Mouse (Mus musculus): ENCODE results near the gene Schip1. TPM values are rescaled to one million over a fixed set of nuclear protein-coding genes. Genes with fewer than 3 reads are reported as not detected.

The Schip1 gene
- polyA plus RNA-seq, 1 experiment from 2014 or later = 65.8 TPM

DNA sequence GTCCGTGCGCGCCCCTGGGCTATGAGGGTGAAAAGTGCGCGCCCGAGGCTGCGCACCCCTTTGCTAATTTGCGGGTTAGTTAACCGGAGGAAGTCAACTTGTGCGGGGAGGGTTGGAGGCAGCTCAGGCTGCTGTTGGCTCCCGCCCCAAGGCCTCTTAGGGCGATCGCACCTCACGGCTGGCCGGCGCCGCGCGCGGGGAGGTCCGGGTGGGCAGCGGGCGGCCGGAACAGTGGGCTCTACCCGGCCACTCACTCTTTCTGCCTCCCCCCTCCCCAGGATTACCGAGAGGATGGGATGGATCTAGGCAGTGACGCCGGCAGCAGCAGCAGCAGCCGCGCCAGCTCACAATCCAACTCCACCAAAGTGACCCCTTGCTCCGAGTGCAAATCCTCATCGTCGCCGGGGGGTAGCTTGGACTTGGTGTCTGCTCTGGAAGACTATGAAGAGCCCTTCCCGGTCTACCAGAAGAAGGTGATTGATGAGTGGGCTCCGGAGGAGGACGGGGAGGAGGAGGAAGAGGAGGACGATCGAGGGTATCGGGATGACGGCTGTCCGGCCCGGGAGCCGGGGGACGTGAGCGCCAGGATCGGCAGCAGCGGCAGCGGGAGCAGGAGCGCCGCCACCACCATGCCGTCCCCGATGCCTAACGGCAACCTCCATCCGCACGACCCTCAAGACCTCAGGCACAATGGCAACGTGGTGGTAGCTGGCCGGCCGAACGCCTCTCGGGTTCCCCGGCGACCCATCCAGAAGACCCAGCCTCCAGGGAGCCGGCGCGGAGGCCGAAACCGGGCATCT, 429.9 kb downstream of the Schip1 start:
- WGBS = under 1% methylated on average over 64 of the region's 68 CpGs
- ATAC-seq (replicated peaks; ENCODE audit: insufficient number of reproducible peaks, insufficient read depth, low FRiP score, low read depth) = peak; percentile 18
- Histone ChIP-seq H3K27me3 (no peaks in the 10 kb centered on the region), H3K9ac (peak overlapping the region; percentile 89), H3K4me1 (replicated peaks) (peaks cover 34% of the 10 kb centered on the region), H3K4me3 (peak overlapping the region; percentile 87), H3K36me3 (no peaks in the 10 kb centered on the region), H3K4me2 (peak overlapping the region; percentile 87), H3K27ac (peak overlapping the region; percentile 98), H3K9me3 (replicated peaks) (no peaks in the 10 kb centered on the region)

DNA sequence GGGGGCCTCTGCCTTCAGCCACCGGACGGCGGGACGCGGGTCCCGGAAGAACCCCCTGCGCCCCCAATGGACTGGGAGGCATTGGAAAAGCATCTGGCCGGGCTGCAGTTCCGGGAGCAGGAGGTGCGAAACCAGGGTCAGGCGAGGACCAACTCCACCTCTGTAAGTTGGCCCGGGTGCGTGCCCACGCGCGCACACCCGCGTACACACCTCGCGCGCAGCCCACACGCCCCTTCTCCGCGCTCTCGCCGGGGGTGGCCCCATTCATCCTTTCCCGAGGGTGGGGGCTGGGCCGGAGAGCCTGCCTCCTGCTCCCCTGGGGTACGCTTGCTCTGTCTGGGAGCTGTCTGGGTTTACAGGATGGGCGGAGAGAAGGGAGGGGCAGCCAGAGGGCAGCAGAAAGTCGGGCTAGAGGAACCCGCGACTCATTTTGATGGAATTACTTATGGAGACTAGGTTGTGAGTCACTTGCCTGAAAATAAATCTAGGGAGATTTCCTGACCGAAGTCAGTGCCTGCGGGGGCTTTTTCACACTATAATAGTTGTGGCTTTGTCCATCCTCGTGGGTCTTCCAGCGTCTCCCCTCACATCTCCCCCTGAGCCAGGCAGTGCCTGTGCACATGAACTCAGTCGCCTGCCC, 430.6 kb downstream of the Schip1 start:
- H3K9me3 ChIP-seq (replicated peaks) = no peaks in the 10 kb centered on the region
- peak overlapping the region; percentile 87 for H3K4me3 ChIP-seq
- H3K4me2 ChIP-seq = peak overlapping the region; percentile 87
- H3K27me3 ChIP-seq = no peaks in the 10 kb centered on the region
- H3K9ac ChIP-seq = peak overlapping the region; percentile 89
- peak; percentile 15 for ATAC-seq (replicated peaks; ENCODE audit: insufficient number of reproducible peaks, insufficient read depth, low FRiP score, low read depth)
- H3K4me1 ChIP-seq (replicated peaks) = peaks cover 37% of the 10 kb centered on the region
- peak overlapping the region; percentile 98 for H3K27ac ChIP-seq
- H3K36me3 ChIP-seq = no peaks in the 10 kb centered on the region
- under 1% methylated on average over 38 of the region's 38 CpGs for WGBS

DNA sequence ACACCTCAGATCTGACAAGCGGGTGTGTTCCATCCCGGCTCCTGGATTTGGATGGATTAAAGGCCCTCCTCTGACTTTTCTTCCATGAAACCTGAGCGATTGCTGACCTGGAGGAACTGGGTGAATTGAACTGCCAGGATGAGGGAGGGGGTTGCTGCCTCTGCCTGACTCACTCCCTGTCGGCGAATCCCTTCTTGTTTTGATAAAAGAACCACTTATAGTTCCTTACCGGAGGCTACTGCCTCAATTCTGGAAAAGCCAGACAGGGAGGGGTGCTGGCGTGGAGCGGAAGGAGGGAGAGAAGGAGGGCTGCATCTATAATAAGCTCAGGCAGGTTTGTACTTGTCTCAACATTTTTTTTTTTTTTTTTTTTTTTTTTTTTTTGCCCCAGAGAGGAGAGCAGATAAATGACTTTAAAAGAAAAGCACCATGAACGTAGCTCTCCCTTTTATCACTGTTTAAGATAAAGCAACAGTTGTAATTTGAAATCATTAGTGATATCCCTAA, 431.2 kb downstream of the Schip1 start:
- Histone ChIP-seq H3K9ac (peak overlapping the region; percentile 89), H3K4me1 (replicated peaks) (peaks cover 41% of the 10 kb centered on the region), H3K4me3 (peak overlapping the region; percentile 87), H3K4me2 (peak overlapping the region; percentile 87), H3K27ac (peak overlapping the region; percentile 98), H3K9me3 (replicated peaks) (no peaks in the 10 kb centered on the region), H3K36me3 (no peaks in the 10 kb centered on the region), H3K27me3 (no peaks in the 10 kb centered on the region)
- ATAC-seq (replicated peaks; ENCODE audit: insufficient number of reproducible peaks, insufficient read depth, low FRiP score, low read depth) = no peak
- WGBS = under 1% methylated on average over 9 of the region's 9 CpGs

DNA sequence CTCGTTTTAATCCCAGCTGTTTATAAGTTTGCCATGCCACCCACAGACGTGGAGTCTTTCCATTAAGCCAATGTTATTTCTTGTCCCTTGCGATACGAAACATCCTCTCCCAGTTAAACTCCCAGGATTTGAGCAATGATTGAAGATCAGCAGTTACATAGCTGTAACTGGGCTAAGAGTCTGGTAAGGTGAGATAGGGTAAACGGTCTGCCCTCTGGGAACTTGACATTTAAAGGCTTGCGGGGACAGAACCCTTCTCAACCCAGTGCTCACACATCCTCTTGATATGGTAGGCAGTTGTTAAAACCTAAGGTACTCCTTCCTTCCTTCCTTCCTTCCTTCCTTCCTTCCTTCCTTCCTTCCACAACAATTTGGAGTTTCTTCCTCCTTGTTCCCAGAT, 431.9 kb downstream of the Schip1 start:
- Histone ChIP-seq H3K27me3 (no peaks in the 10 kb centered on the region), H3K4me1 (replicated peaks) (peaks cover 47% of the 10 kb centered on the region), H3K9me3 (replicated peaks) (no peaks in the 10 kb centered on the region), H3K36me3 (no peaks in the 10 kb centered on the region), H3K9ac (peak overlapping the region; percentile 25), H3K27ac (peak overlapping the region; percentile 98; the same call in 1 of the 2 replicates), H3K4me3 (peak overlapping the region; percentile 87), H3K4me2 (peak overlapping the region; percentile 87)
- no peak for ATAC-seq (replicated peaks; ENCODE audit: insufficient number of reproducible peaks, insufficient read depth, low FRiP score, low read depth)
- 42% methylated on average over 6 of the region's 6 CpGs for WGBS

DNA sequence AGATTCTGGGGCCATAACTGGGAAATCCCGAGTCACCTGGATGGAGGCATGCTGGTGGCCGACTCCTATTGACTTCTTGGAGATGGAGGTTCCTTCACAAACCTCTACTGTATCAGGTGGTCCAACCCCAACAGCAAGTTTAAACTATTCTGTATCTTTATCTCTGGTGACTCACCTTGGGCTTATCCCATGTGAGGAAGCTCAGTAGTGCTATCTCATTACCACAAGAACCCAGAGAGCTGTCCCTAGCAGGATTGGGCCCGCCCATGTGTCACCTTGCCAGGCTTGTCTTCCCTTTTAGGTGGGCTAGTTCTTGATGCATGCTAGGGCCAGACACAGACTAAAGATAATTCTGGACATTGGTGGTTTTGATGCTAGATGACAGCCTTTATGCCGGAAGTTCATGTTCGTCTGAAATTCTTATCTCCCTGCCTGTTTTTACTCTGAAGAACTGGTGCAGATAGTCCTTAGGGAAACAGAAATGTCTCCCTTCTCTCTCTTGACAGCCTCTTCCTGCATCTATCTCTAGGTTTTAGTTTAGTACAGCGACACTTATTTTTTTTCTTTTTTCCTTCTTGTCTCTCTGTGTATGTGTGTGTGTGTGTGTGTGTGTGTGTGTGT, 435.0 kb downstream of the Schip1 start:
- Histone ChIP-seq H3K36me3 (no peaks in the 10 kb centered on the region), H3K9me3 (replicated peaks) (no peaks in the 10 kb centered on the region), H3K9ac (no peak overlapping the region), H3K4me3 (no peak overlapping the region), H3K4me2 (no peak overlapping the region), H3K4me1 (replicated peaks) (peaks cover 32% of the 10 kb centered on the region), H3K27me3 (no peaks in the 10 kb centered on the region), H3K27ac (no peak overlapping the region)
- no peak for ATAC-seq (replicated peaks; ENCODE audit: insufficient number of reproducible peaks, insufficient read depth, low FRiP score, low read depth)
- 52% methylated on average over 6 of the region's 6 CpGs for WGBS

DNA sequence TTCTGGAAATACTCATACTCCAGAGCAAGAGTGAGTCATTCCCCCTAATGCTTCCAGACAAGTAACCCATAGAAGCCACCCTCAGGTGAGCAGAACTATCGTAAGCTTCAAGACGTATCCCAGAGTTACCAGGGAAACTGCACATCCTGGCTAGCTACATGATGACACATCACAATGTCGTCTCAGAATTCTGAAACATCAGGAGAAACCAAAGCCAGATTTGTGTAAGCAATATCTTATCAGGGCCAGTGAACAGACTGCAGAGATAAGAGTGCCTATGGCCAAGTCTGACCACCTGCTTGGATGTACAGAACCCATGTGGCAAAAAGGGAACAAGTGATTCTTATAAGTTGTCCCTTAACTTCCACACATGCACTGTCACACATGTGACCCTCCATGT, 440.2 kb downstream of the Schip1 start:
- Histone ChIP-seq H3K4me2 (no peak overlapping the region), H3K4me1 (replicated peaks) (peaks cover 40% of the 10 kb centered on the region)
- WGBS = 64% methylated on average over 3 of the region's 3 CpGs

DNA sequence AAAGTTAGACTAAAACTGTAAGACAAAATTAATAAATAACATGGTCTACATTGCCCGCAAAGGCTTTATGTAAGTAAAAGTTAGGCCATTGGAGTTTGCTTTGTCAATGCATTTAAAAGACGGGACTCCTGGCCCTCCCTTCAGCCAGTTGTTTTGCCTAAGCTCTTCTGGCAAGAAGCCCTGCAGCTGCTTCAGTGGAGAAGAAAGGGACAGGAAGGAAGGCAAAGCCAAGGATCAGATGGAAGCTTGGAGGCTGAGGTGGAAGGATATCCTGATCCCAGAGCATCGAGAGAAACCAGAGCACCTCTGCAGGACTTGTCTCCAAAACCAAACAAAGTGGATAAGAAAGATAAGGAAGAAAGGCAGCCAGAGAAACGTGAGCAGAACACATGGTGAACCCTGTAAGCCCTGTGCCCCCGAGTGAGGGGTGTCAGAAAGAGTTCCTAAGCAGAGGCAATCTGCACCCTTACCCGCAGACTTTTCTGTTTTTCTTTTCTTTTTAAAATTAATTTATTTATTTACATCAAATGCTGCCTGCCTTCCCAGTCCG, 442.2 kb downstream of the Schip1 start:
- ATAC-seq (replicated peaks; ENCODE audit: insufficient number of reproducible peaks, insufficient read depth, low FRiP score, low read depth) = no peak; the same call in 1 of the 2 replicates
- no peak overlapping the region for H3K4me3 ChIP-seq
- H3K27me3 ChIP-seq = no peaks in the 10 kb centered on the region
- peaks cover 37% of the 10 kb centered on the region for H3K4me1 ChIP-seq (replicated peaks)
- no peak overlapping the region; the same call in 1 of the 2 replicates for H3K4me2 ChIP-seq
- H3K9me3 ChIP-seq (replicated peaks) = no peaks in the 10 kb centered on the region
- H3K27ac ChIP-seq = peak overlapping the region; percentile 51
- no peak overlapping the region for H3K9ac ChIP-seq
- no peaks in the 10 kb centered on the region for H3K36me3 ChIP-seq
- WGBS = 33% methylated on average over 7 of the region's 7 CpGs

More for the DNA sequence above, 440.2 kb downstream of the Schip1 start:
- no peaks in the 10 kb centered on the region for H3K36me3 ChIP-seq
- H3K27ac ChIP-seq = no peak overlapping the region
- no peak for ATAC-seq (replicated peaks; ENCODE audit: insufficient number of reproducible peaks, insufficient read depth, low FRiP score, low read depth)
- no peak overlapping the region for H3K9ac ChIP-seq
- H3K27me3 ChIP-seq = no peaks in the 10 kb centered on the region
- no peaks in the 10 kb centered on the region for H3K9me3 ChIP-seq (replicated peaks)
- no peak overlapping the region for H3K4me3 ChIP-seq

DNA sequence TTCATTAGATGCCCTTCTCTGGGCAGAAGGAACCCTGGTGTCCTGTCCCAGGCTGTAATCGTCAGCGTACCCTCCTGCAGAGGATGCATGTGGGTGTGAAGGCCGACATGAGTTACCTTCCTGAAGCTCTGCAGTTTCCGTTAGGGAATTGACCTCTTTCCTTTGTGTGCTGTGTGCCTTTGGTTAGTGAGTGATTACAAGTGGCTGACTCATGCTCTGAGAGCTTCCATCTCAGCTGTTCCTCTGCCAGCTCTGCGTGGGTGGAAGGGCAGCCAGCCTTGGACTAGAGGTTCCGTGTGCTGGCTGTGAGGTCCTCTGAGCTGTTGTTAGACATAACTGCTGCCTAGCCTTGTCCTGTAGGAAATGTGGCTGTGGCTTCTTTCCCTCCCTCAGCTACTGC, 444.0 kb downstream of the Schip1 start:
- H3K36me3 ChIP-seq = no peaks in the 10 kb centered on the region
- H3K27ac ChIP-seq = peak overlapping the region; percentile 75
- H3K4me3 ChIP-seq = no peak overlapping the region
- no peaks in the 10 kb centered on the region for H3K9me3 ChIP-seq (replicated peaks)
- WGBS = 9% methylated on average over 6 of the region's 6 CpGs
- peak overlapping the region; percentile 16; the same call in 1 of the 2 replicates for H3K4me2 ChIP-seq
- no peaks in the 10 kb centered on the region for H3K27me3 ChIP-seq
- 0 out of 2 replicates have a peak overlapping the region, but pooled peaks have one; percentile 15 for H3K9ac ChIP-seq
- peak; percentile 71 for ATAC-seq (replicated peaks; ENCODE audit: insufficient number of reproducible peaks, insufficient read depth, low FRiP score, low read depth)
- peaks cover 41% of the 10 kb centered on the region for H3K4me1 ChIP-seq (replicated peaks)

DNA sequence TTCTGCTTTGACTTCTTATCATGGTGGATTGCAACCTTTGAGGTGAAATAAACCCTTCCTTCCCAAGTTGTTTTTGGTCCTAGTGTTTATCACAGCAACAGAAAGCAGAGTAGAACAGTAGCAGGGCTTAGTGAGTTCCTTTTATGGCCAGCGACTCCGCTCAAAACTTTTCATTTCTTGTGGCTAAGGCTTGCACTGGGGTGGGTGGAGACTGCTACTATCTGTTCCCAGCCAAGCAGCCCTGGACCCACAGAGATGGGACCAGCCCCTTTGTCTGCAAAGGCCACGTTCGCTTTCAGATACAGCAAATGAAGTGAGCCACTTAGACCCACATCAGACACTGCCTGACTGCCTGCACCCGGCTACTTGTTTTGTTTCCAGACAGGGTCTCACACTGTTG, 446.3 kb downstream of the Schip1 start:
- H3K27ac ChIP-seq = no peak overlapping the region
- no peak overlapping the region for H3K9ac ChIP-seq
- ATAC-seq (replicated peaks; ENCODE audit: insufficient number of reproducible peaks, insufficient read depth, low FRiP score, low read depth) = no peak
- no peaks in the 10 kb centered on the region for H3K9me3 ChIP-seq (replicated peaks)
- no peak overlapping the region for H3K4me2 ChIP-seq
- H3K36me3 ChIP-seq = no peaks in the 10 kb centered on the region
- H3K4me1 ChIP-seq (replicated peaks) = peaks cover 40% of the 10 kb centered on the region
- WGBS = 59% methylated on average over 5 of the region's 5 CpGs
- no peaks in the 10 kb centered on the region for H3K27me3 ChIP-seq
- no peak overlapping the region for H3K4me3 ChIP-seq

DNA sequence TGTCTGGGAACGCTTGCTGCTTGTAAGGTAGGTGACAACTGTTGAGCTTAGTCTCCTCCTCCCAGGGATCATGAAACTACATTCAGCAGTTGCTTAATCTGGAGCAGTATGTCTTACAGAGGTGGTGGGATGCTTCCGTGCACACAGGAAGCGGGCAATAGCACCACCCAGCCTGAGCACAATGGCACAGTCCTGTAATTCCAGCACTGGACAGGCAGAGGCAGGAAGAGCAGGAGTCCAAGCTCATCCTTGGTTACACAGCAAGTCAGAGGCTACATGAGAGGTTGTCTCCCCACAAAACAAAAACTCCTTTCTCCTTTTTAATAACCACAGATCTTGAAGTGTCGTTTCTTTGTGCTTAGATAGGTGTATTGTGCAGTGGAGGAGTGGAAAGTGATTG, 447.1 kb downstream of the Schip1 start:
- 75% methylated on average over 4 of the region's 4 CpGs for WGBS
- Histone ChIP-seq H3K27ac (no peak overlapping the region), H3K36me3 (no peaks in the 10 kb centered on the region), H3K4me3 (no peak overlapping the region), H3K27me3 (no peaks in the 10 kb centered on the region), H3K4me2 (no peak overlapping the region), H3K9me3 (replicated peaks) (no peaks in the 10 kb centered on the region), H3K9ac (no peak overlapping the region), H3K4me1 (replicated peaks) (peaks cover 46% of the 10 kb centered on the region)
- ATAC-seq (replicated peaks; ENCODE audit: insufficient number of reproducible peaks, insufficient read depth, low FRiP score, low read depth) = no peak

DNA sequence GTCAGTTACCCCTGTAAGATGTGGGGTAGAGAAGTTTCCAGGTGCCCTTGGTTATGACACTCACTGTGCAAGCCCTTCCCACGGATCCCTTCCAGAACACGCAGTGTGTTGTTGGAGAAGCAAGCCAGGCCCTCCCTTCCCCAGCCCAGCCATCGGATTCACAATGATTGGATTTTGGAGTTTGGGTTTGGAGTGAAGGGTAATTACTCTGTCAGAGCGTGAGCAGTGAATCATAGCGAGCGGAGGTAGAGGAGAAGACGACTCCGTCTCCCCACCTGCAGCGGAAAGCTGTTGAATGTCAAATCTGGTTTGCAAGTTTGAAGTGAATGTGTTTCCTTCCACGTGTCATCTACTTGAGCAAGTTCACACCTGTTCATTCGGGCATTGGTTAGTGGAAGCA, 447.7 kb downstream of the Schip1 start:
- no peaks in the 10 kb centered on the region for H3K27me3 ChIP-seq
- H3K9me3 ChIP-seq (replicated peaks) = no peaks in the 10 kb centered on the region
- H3K4me2 ChIP-seq = no peak overlapping the region
- H3K9ac ChIP-seq = no peak overlapping the region
- H3K4me1 ChIP-seq (replicated peaks) = peaks cover 46% of the 10 kb centered on the region
- no peaks in the 10 kb centered on the region for H3K36me3 ChIP-seq
- H3K4me3 ChIP-seq = no peak overlapping the region
- WGBS = 79% methylated on average over 11 of the region's 11 CpGs
- H3K27ac ChIP-seq = no peak overlapping the region
- ATAC-seq (replicated peaks; ENCODE audit: insufficient number of reproducible peaks, insufficient read depth, low FRiP score, low read depth) = no peak
